Mouse (Mus musculus) erythroblast, embryonic 14.5 days (primary cell): ENCODE results near the gene Cntd1.

Source experiments
- GATA1 ChIP-seq: IDR thresholded peaks from 2 replicates; pipeline ENCODE4 v1.6.1; 2012; ENCODE audit warnings: low read length, inconsistent platforms, mixed read lengths
- TAL1 ChIP-seq: IDR thresholded peaks from 3 replicates; pipeline ENCODE4 v1.6.1; 2012; ENCODE audit warnings: low read length, inconsistent platforms, mixed read lengths

DNA sequence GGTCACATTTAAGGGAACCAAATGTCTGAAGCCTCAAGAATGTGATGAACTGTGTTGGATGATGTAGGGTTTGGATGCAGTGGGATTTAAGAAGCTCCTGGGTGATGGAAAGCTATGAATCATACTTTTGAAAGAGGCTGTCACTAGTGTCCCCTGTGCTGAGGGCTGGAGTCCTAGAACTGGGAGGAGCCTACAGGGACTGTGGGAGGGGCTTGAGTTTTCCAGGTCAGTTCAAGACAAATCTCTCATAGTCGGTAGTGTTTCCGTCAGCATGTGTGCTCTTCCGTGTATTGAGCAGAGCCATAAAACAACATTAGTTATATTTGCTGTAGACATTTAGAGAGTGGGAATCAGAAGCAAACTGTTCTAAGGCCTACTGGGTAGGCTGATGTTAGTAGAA lies 48.5 kb downstream of the Cntd1 start:
- TF ChIP-seq TAL1 (no peak), GATA1 (no peak)
